Mouse (Mus musculus) megakaryocyte, embryonic 14.5 days (primary cell): ENCODE results near the gene Prkca. TPM values are rescaled to one million over a fixed set of nuclear protein-coding genes. Genes with fewer than 3 reads are reported as not detected.

Experiments used
- H3K27me3 ChIP-seq: replicated peaks from 2 replicates; pipeline ENCODE3; 2012; ENCODE audit warnings: inconsistent platforms
- H3K36me3 ChIP-seq: replicated peaks from 2 replicates; pipeline ENCODE3; 2012; ENCODE audit warnings: low read length, inconsistent platforms, mixed read lengths
- H3K4me1 ChIP-seq: 2 replicates; pipeline ENCODE4 v1.6.1; 2012; ENCODE audit warnings: inconsistent platforms
- H3K4me3 ChIP-seq: replicated peaks from 2 replicates; pipeline ENCODE3; 2012; ENCODE audit warnings: moderate library complexity, mild to moderate bottlenecking, inconsistent platforms
- H3K9me3 ChIP-seq: 2 replicates; pipeline ENCODE4 v1.6.1; 2012; ENCODE audit warnings: inconsistent platforms
- FLI1 ChIP-seq: IDR thresholded peaks from 2 replicates; pipeline ENCODE4 v1.6.1; 2012; ENCODE audit warnings: low read length, inconsistent platforms, mixed read lengths
- GATA1 ChIP-seq: IDR thresholded peaks from 3 replicates; pipeline ENCODE4 v1.6.1; 2012; ENCODE audit warnings: mixed read lengths, low read length, inconsistent platforms, borderline replicate concordance
- polyA plus RNA-seq: library from polyadenylated mRNA; stranded (reverse); fragments of >175 nt; gene quantifications from 2 replicates; pipeline ENCODE4 v1.2.3, GENCODE M21; 2012; ENCODE audit warnings: low replicate concordance; ENCODE audit not compliant: insufficient read depth

Gene Prkca
- polyA plus RNA-seq, 1 experiment: 36.2 TPM

DNA sequence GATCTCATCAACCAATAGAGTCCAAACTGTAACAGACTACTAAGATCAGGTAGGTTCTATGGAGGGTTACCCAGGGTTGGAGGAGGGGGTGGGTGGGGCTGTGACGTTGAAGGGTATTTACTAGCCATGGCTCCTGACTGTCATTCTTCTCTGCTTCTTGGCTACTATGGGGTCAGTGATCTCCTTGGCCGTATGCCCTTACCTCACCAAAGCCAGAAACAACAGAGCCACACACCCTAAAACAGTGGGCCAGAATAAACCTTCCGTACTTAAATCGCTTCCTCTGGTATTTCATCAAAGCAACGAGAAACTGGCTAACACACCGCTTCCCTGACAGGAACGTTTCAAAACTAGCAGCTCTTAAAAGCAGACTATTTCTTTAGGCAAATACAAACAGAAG, 221.2 kb downstream of the Prkca start:
- Histone ChIP-seq H3K9me3 (peaks cover 10% of the 10 kb centered on the region), H3K27me3 (no peaks in the 10 kb centered on the region), H3K4me3 (no peak overlapping the region), H3K4me1 (peaks cover 87% of the 10 kb centered on the region), H3K36me3 (peaks cover 97% of the 10 kb centered on the region)
- no peak for TF ChIP-seq GATA1
- no peak for TF ChIP-seq FLI1

DNA sequence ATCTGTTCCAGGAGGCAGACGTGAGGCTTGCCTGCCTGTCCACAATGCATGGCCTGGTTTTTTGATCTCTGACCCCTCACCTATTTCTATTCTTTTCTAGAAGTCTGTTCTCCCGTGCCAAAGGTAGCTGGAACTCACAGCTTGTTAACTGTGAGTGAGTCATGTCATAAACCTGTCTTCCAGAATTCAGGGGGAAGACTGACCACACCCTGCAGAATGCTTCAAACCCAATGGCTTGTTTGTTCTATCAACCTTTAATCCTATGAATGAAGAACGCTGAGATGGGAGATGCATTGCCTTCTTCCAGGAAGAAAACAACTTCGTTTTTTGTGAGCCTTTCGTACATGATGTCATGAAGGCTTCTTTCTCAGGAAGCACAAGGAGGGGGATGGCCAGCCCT, 223.0 kb downstream of the Prkca start:
- Histone ChIP-seq H3K36me3 (peaks cover 94% of the 10 kb centered on the region), H3K4me1 (peaks cover 87% of the 10 kb centered on the region), H3K27me3 (no peaks in the 10 kb centered on the region), H3K4me3 (no peak overlapping the region), H3K9me3 (peaks cover 10% of the 10 kb centered on the region)
- no peak for TF ChIP-seq GATA1
- TF ChIP-seq FLI1: no peak

DNA sequence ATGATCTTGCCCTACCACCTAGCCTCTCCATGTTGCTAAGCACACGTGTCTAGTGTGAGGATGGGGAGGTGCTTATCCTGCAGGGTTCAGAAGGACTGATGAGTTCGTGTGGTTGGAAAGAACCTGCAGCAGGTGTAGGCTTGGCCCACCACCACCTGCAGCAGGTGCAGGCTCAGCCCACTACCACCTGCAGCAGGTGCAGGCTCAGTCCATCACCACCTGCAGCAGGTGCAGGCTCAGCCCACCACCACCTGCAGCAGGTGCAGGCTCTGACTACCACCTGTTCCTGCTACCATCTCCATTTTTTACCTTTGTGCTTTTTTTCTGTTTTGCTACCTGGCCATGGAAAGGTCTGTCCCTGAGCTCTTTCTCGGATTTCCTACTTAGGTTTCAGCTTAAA, 223.9 kb downstream of the Prkca start:
- no peaks in the 10 kb centered on the region for H3K27me3 ChIP-seq
- TF ChIP-seq FLI1 (no peak), GATA1 (no peak)
- H3K36me3 ChIP-seq: peaks cover 92% of the 10 kb centered on the region
- H3K4me3 ChIP-seq: no peak overlapping the region
- peaks cover 87% of the 10 kb centered on the region for H3K4me1 ChIP-seq
- H3K9me3 ChIP-seq: peaks cover 10% of the 10 kb centered on the region

DNA sequence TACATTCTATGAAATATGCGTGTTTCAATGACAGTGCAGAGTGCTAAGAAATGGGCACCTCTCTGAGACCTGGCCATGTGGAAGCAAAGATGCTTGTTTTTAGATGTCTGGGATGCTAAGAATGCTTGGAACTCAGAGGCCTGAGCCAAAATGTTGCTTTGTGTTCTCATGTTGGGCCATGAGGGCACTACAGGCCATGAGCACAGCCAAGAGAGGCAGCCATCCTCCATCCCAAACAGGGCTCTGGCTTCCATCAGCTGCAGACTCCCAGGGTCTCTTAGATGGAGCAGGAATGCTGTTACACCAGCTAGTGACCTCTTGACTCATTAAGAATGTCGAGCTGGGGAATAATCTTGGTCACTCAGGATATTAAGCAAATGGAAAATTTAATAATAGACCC, 224.9 kb downstream of the Prkca start:
- TF ChIP-seq FLI1 (no peak), GATA1 (no peak)
- no peaks in the 10 kb centered on the region for H3K27me3 ChIP-seq
- peaks cover 91% of the 10 kb centered on the region for H3K4me1 ChIP-seq
- peaks cover 96% of the 10 kb centered on the region for H3K36me3 ChIP-seq
- no peak overlapping the region for H3K4me3 ChIP-seq
- peaks cover 10% of the 10 kb centered on the region for H3K9me3 ChIP-seq

DNA sequence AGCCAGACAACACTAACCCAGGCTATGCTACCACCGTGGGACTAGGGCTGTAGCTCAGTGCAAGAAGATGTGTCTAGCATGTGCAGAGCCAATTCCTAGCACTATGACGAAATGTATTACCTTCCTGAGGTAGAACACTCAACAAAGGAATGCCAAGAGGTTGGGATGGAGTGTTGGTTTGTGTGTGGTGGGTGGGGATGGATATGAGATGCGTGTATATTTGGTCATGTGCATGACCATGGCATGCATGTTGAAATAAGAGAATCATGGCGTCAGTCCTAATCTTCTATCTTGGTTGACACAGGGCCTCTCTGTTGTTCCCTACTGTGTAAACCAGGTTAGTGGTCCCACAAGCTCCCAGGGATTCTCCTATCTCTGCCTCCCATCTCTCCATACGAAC, 225.5 kb downstream of the Prkca start:
- no peaks in the 10 kb centered on the region for H3K27me3 ChIP-seq
- TF ChIP-seq FLI1: no peak
- TF ChIP-seq GATA1: no peak
- H3K36me3 ChIP-seq: peaks cover 96% of the 10 kb centered on the region
- peaks cover 10% of the 10 kb centered on the region for H3K9me3 ChIP-seq
- H3K4me1 ChIP-seq: peaks cover 91% of the 10 kb centered on the region
- H3K4me3 ChIP-seq: no peak overlapping the region

DNA sequence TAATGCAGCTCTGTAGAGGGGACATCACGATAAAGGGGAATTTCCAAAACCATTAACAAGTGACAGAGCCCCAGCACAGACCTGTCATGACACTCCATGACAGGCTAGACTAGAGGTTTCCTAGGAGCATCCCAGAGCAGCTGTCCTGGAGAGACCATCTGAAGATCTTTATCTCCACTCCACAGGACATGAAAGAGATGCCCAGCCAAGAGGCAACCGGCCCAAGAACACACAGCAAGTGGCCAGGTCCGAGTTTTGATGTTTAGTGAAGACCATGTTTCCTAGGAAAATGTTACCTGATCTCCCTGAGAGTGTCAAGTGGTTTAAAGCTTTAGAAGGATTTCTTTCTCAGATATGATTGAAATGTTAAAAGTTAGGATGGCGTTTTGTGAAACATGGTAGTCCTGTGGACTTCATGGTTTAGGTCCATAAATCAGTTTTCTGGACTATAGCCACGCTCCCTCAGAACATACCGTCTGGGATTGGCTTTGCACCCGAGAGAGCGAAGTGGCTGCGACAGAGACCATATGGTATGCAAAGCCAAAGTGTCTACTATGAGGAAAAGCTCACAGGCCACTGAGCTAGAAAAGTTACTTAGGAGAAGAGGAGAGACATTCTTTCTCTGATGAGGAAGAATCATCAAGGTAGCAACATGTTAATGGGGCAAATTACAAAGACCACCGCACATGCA, 226.2 kb downstream of the Prkca start:
- Histone ChIP-seq H3K4me3 (no peak overlapping the region), H3K36me3 (peaks cover 94% of the 10 kb centered on the region), H3K4me1 (peaks cover 96% of the 10 kb centered on the region), H3K27me3 (no peaks in the 10 kb centered on the region), H3K9me3 (peaks cover 10% of the 10 kb centered on the region)
- TF ChIP-seq GATA1 (no peak), FLI1 (no peak)

DNA sequence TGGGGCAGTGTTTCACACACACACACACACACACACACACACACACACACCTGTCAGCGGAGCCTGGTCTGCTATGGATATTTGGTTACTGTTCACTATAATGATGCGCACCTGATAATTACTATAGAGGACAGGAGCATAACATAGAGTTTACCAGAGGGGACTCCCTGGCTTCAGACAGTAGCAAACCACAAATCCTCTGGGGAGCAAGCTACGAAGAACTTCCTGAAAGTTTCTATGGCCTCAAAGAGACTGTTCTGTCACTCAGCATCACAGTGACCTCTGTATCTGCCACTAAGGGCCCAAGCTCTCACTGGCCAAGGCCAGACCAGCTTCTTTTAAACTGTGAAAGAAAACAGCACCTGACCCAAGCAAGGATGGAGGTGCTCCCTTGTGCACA, 229.6 kb downstream of the Prkca start:
- peaks cover 62% of the 10 kb centered on the region for H3K36me3 ChIP-seq
- H3K4me1 ChIP-seq: peaks cover 65% of the 10 kb centered on the region
- peaks cover 5% of the 10 kb centered on the region; the same call in 1 of the 2 replicates for H3K9me3 ChIP-seq
- H3K27me3 ChIP-seq: no peaks in the 10 kb centered on the region
- TF ChIP-seq GATA1 (no peak), FLI1 (no peak)
- H3K4me3 ChIP-seq: no peak overlapping the region

DNA sequence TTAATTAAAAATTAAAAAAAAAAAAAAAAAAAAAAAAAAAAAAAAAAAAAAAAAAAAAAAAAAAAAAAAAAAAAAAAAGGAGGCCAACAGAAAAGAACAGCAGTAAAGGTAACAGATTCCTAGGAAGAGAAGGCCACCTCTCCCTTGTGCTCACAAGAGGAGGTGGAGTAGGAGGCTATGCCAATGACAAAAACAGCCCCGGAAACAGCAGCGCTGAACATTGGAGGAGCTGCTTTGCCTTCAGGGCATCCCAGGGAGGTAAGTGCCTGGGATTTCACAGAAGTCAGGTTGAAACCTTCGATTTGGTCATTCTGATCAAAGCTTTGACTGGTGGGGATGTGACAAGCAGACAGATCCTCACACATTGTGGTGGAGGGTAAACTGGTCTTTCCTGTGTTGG, 231.3 kb downstream of the Prkca start:
- Histone ChIP-seq H3K4me3 (no peak overlapping the region), H3K4me1 (peaks cover 49% of the 10 kb centered on the region), H3K27me3 (no peaks in the 10 kb centered on the region), H3K36me3 (peaks cover 45% of the 10 kb centered on the region), H3K9me3 (no peaks in the 10 kb centered on the region)
- TF ChIP-seq FLI1: no peak
- no peak for TF ChIP-seq GATA1

DNA sequence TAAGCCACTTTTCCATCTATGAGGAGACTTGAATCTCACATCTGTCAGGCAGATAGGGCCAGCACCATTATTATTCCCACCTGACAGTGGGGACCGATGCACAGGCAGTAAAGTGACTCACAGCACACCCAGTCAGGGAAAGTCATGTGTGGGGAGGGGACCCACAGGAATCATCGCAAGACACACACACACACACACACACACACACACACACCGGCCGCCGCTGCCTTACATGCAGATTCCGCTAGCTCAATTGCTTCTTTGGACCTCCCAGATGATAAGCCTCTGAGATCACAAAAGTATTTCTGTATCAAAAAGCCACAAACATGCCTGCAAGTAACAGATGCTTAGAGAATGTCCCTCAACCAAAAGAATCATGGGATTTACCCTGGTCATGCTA, 239.6 kb downstream of the Prkca start:
- peaks cover 60% of the 10 kb centered on the region for H3K4me1 ChIP-seq
- H3K36me3 ChIP-seq: peaks cover 59% of the 10 kb centered on the region
- no peak overlapping the region for H3K4me3 ChIP-seq
- no peaks in the 10 kb centered on the region for H3K27me3 ChIP-seq
- TF ChIP-seq FLI1 (no peak), GATA1 (no peak)
- H3K9me3 ChIP-seq: no peaks in the 10 kb centered on the region

DNA sequence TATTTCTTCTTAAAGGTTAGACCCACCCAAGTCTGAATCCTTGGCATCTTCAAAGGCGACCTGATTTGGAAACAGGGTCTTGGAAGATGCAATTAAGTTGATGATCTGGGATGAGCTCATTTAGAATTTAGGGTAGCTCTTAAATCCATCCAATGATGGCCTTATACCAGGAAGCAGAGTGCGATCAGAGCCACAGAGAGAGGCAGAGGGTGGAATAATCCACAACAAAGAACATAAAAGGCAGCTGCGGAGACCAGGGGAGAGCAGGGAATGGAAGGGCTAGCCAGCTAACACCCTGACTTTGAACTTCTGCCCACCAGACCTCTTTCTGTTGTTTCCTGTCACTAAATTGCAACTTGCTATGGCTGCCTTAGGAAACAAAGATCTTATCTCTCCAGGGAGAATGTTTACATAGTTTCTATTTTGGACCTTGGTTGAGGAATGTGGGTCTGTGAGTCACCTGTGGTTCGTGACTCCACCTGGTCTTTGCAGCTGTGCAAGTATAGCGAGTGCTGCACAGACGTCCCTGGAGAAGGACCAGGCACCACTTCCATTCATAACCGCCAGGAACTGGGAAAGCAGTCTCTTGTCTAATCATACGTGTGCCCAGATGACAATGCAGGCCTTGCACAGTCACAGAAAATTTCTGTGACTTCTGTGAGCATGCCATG, 242.3 kb downstream of the Prkca start:
- no peak overlapping the region for H3K4me3 ChIP-seq
- H3K4me1 ChIP-seq: peaks cover 77% of the 10 kb centered on the region
- no peaks in the 10 kb centered on the region for H3K9me3 ChIP-seq
- H3K27me3 ChIP-seq: no peaks in the 10 kb centered on the region
- TF ChIP-seq FLI1: no peak
- no peak for TF ChIP-seq GATA1
- peaks cover 79% of the 10 kb centered on the region for H3K36me3 ChIP-seq
